26 mouse cellular contexts compared by ENCODE assay signal in genomic region chr10:21796386-21796785, GRCm38 (mm10).
"Had no signal": no experiment of that assay in that cellular context is flagged by ENCODE, and none has a peak within 500 bp of the region (broad histone marks: within the 10 kb centered on the region; RNA-seq: fewer than 3 reads in every experiment).

No protein-coding gene starts in this region.

- ATAC-seq: forebrain, embryonic 13.5 days; forebrain, embryonic 14.5 days; forebrain, embryonic 15.5 days; forebrain, embryonic 16.5 days; forebrain, postnatal 0 days had no signal

- H3K27ac ChIP-seq: embryonic facial prominence, embryonic 10.5 days; embryonic facial prominence, embryonic 12.5 days; embryonic facial prominence, embryonic 13.5 days; embryonic facial prominence, embryonic 15.5 days; forebrain, embryonic 10.5 days; forebrain, embryonic 12.5 days; forebrain, embryonic 13.5 days; forebrain, embryonic 15.5 days; gastrocnemius, adult 2 months; heart, adult 2 months had no signal

- H3K4me3 ChIP-seq: embryonic facial prominence, embryonic 10.5 days; embryonic facial prominence, embryonic 12.5 days; embryonic facial prominence, embryonic 13.5 days; embryonic facial prominence, embryonic 15.5 days; erythroblast, embryonic 14.5 days; forebrain, embryonic 10.5 days; forebrain, embryonic 12.5 days; forebrain, embryonic 13.5 days; forebrain, embryonic 15.5 days; gastrocnemius, adult 2 months; heart, adult 2 months had no signal

- H3K9me3 ChIP-seq: embryonic facial prominence, embryonic 10.5 days; embryonic facial prominence, embryonic 12.5 days; embryonic facial prominence, embryonic 13.5 days; embryonic facial prominence, embryonic 15.5 days; forebrain, embryonic 10.5 days; forebrain, embryonic 12.5 days; forebrain, embryonic 13.5 days; forebrain, embryonic 15.5 days had no signal

- H3K9ac ChIP-seq: embryonic facial prominence, embryonic 12.5 days; embryonic facial prominence, embryonic 13.5 days; embryonic facial prominence, embryonic 15.5 days; forebrain, embryonic 12.5 days; forebrain, embryonic 13.5 days; forebrain, embryonic 15.5 days; forebrain, postnatal 0 days had no signal

- H3K36me3 ChIP-seq: embryonic facial prominence, embryonic 10.5 days; embryonic facial prominence, embryonic 12.5 days; embryonic facial prominence, embryonic 13.5 days; embryonic facial prominence, embryonic 15.5 days; forebrain, embryonic 10.5 days; forebrain, embryonic 12.5 days; forebrain, embryonic 15.5 days had no signal

- H3K4me1 ChIP-seq: embryonic facial prominence, embryonic 12.5 days; embryonic facial prominence, embryonic 13.5 days; embryonic facial prominence, embryonic 15.5 days; forebrain, embryonic 13.5 days had no signal

- H3K4me2 ChIP-seq: embryonic facial prominence, embryonic 12.5 days; embryonic facial prominence, embryonic 13.5 days; embryonic facial prominence, embryonic 15.5 days; forebrain, embryonic 12.5 days; forebrain, embryonic 13.5 days; forebrain, embryonic 15.5 days had no signal

- DNase-seq: cerebellum, adult 9-11 months; cerebellum, postnatal 10 days; cerebellum, postnatal 14 days; cerebellum, postnatal 25 days; cerebellum, postnatal 36 days; embryo, embryonic 11 days; forebrain, postnatal 0 days; gastrocnemius, adult 2 months; gastrocnemius, postnatal 10 days; gastrocnemius, postnatal 14 days; gastrocnemius, postnatal 25 days; gastrocnemius, postnatal 36 days; heart, adult 11 months; heart, adult 18-20 months; heart, adult 2 months had no signal

- H3K27me3 ChIP-seq: embryonic facial prominence, embryonic 12.5 days; embryonic facial prominence, embryonic 13.5 days; embryonic facial prominence, embryonic 15.5 days; forebrain, embryonic 12.5 days; forebrain, embryonic 13.5 days; forebrain, embryonic 15.5 days had no signal
